ENCODE assay signal across 8 mouse cellular contexts in genomic region chr9:56938374-56938773, GRCm38 (mm10). TPM values are rescaled to one million over a fixed set of nuclear protein-coding genes. Genes with fewer than 3 reads are reported as not detected.
DNase-seq lines count a peak whose midpoint lies in the region; ATAC-seq and TF ChIP-seq lines count a peak whose summit lies in the region.

No protein-coding gene starts in this region.

- no peaks in the 10 kb centered on the region for H3K9me3 ChIP-seq in forebrain, embryonic 13.5 days (replicated peaks)
- H3K9me3 ChIP-seq in intestine, embryonic 16.5 days (ENCODE audit: control insufficient read depth, low read length) = no peaks in the 10 kb centered on the region
- no peaks in the 10 kb centered on the region for H3K9me3 ChIP-seq in lung, postnatal 0 days (ENCODE audit: low read length)

- H3K27me3 ChIP-seq in forebrain, embryonic 13.5 days = no peaks in the 10 kb centered on the region
- H3K27me3 ChIP-seq in intestine, embryonic 16.5 days (replicated peaks; ENCODE audit: control insufficient read depth, insufficient read depth, low read length) = no peaks in the 10 kb centered on the region
- no peaks in the 10 kb centered on the region for H3K27me3 ChIP-seq in lung, postnatal 0 days (replicated peaks; ENCODE audit: insufficient read depth, low read length)

- intact Hi-C loops in gastrocnemius, postnatal 36 days (cut with DNase I) = no loop called here

- no peak for DNase-seq in layer of hippocampus, adult 2 months (ENCODE audit: low spot score in 2 of 2)
- no peak for DNase-seq in layer of hippocampus, postnatal 14 days (ENCODE audit: low spot score in 2 of 2)
- peak; percentile 84 for DNase-seq in lung, postnatal 0 days (ENCODE audit: low spot score)
- no peak for DNase-seq in gastrocnemius, postnatal 36 days
- no peak for DNase-seq in thymus, postnatal 36 days

- WGBS in forebrain, embryonic 13.5 days = 6% methylated on average over 7 of the region's 7 CpGs
- WGBS in intestine, embryonic 16.5 days = 2% methylated on average over 7 of the region's 7 CpGs
- 0% methylated on average over 7 of the region's 7 CpGs for WGBS in lung, postnatal 0 days

- no peaks in the 10 kb centered on the region for H3K36me3 ChIP-seq in forebrain, embryonic 13.5 days (ENCODE audit: poor library complexity, severe bottlenecking)
- no peaks in the 10 kb centered on the region for H3K36me3 ChIP-seq in intestine, embryonic 16.5 days (ENCODE audit: control insufficient read depth, insufficient read depth, low read length)
- no peaks in the 10 kb centered on the region for H3K36me3 ChIP-seq in lung, postnatal 0 days (ENCODE audit: insufficient read depth, low read length)

- H3K27ac ChIP-seq in layer of hippocampus, adult 2 months = peak overlapping the region; percentile 92
- H3K27ac ChIP-seq in forebrain, embryonic 13.5 days = no peak overlapping the region
- H3K27ac ChIP-seq in intestine, embryonic 16.5 days (ENCODE audit: low read length) = peak overlapping the region; percentile 89
- H3K27ac ChIP-seq in lung, postnatal 0 days (ENCODE audit: low read length) = peak overlapping the region; percentile 90

- H3K4me1 ChIP-seq in forebrain, embryonic 13.5 days = peaks cover 24% of the 10 kb centered on the region
- H3K4me1 ChIP-seq in intestine, embryonic 16.5 days (ENCODE audit: control insufficient read depth, insufficient read depth, low read length) = peaks cover 10% of the 10 kb centered on the region
- 0 out of 2 replicates have a peak, but pooled peaks cover 4% of the 10 kb centered on the region for H3K4me1 ChIP-seq in lung, postnatal 0 days (ENCODE audit: insufficient read depth, low read depth, low read length)

- TF ChIP-seq EP300 in lung, postnatal 0 days (IDR thresholded peaks at IDR 0.05) = peak; percentile 77

- ATAC-seq in forebrain, embryonic 13.5 days = no peak
- ATAC-seq in intestine, embryonic 16.5 days = no peak
- peak; percentile 30 for ATAC-seq in lung, postnatal 0 days
- no peak for ATAC-seq in cerebellum, adult (ENCODE audit: insufficient number of reproducible peaks, low FRiP score, low TSS enrichment)

- H3K9ac ChIP-seq in forebrain, embryonic 13.5 days = peak overlapping the region; percentile 90
- peak overlapping the region; percentile 86 for H3K9ac ChIP-seq in intestine, embryonic 16.5 days (ENCODE audit: low read depth, low read length)
- H3K9ac ChIP-seq in lung, postnatal 0 days (replicated peaks; ENCODE audit: low read depth) = peak overlapping the region; percentile 24

- H3K4me2 ChIP-seq in forebrain, embryonic 13.5 days = peak overlapping the region; percentile 95
- peak overlapping the region; percentile 80 for H3K4me2 ChIP-seq in intestine, embryonic 16.5 days (ENCODE audit: low read depth, low read length)
- H3K4me2 ChIP-seq in lung, postnatal 0 days (replicated peaks; ENCODE audit: low read depth, low read length) = peak overlapping the region; percentile 86

- peak overlapping the region; percentile 88 for H3K4me3 ChIP-seq in layer of hippocampus, adult 2 months
- peak overlapping the region; percentile 91 for H3K4me3 ChIP-seq in forebrain, embryonic 13.5 days
- H3K4me3 ChIP-seq in intestine, embryonic 16.5 days (ENCODE audit: low read length) = peak overlapping the region; percentile 82
- peak overlapping the region; percentile 66 for H3K4me3 ChIP-seq in lung, postnatal 0 days (ENCODE audit: low read depth, low read length)

- no peak for TF ChIP-seq CTCF in layer of hippocampus, adult 2 months (conservative IDR thresholded peaks at IDR 0.05)
- no peak for TF ChIP-seq CTCF in lung, postnatal 0 days (IDR thresholded peaks at IDR 0.05)

RNA-seq across cellular contexts. Expression of gene Imp3, which starts 1.1 kb away (rescaled TPM):
- total RNA-seq in layer of hippocampus, adult 2 months (2021) = 10 to 100 TPM; 54.9 to 56.8 TPM
- 10 to 100 TPM; 52.4 to 53.2 TPM for total RNA-seq in layer of hippocampus, postnatal 14 days (2021)
- polyA plus RNA-seq in forebrain, embryonic 13.5 days (2015; fragmentation: Nextera tagmentation; extraction: Ambion mirVana) = 86.6 and 89.0 TPM in 2 replicates
- polyA plus RNA-seq in intestine, embryonic 16.5 days (2015; fragmentation: Nextera tagmentation; extraction: Ambion mirVana) = 60.9 and 67.2 TPM in 2 replicates
- polyA plus RNA-seq in lung, postnatal 0 days (2015; fragmentation: Nextera tagmentation; extraction: Ambion mirVana) = 84.7 and 87.7 TPM in 2 replicates
- 10 to 100 TPM; 40.0 to 46.9 TPM for total RNA-seq in gastrocnemius, postnatal 36 days (2021)

RNA-seq across cellular contexts. Expression of gene Snx33, which starts 10.2 kb away (rescaled TPM):
- total RNA-seq in layer of hippocampus, adult 2 months (2021) = 1 to 10 TPM; 7.2 to 8.9 TPM
- total RNA-seq in layer of hippocampus, postnatal 14 days (2021) = 1 to 10 TPM; 6.3 to 7.0 TPM
- 2.6 TPM in 2 replicates for polyA plus RNA-seq in forebrain, embryonic 13.5 days (2015; fragmentation: Nextera tagmentation; extraction: Ambion mirVana)
- polyA plus RNA-seq in intestine, embryonic 16.5 days (2015; fragmentation: Nextera tagmentation; extraction: Ambion mirVana) = 4.8 and 5.2 TPM in 2 replicates
- polyA plus RNA-seq in lung, postnatal 0 days (2015; fragmentation: Nextera tagmentation; extraction: Ambion mirVana) = 8.7 and 8.9 TPM in 2 replicates
- total RNA-seq in gastrocnemius, postnatal 36 days (2021) = 1 to 10 TPM; 3.9 to 4.0 TPM

RNA-seq across cellular contexts. Expression of gene Snupn, which starts 12.3 kb away (rescaled TPM):
- total RNA-seq in layer of hippocampus, adult 2 months (2021) = 10 to 100 TPM; 15.2 to 19.1 TPM
- 10 to 100 TPM; 16.7 to 18.1 TPM for total RNA-seq in layer of hippocampus, postnatal 14 days (2021)
- 30.0 and 33.7 TPM in 2 replicates for polyA plus RNA-seq in forebrain, embryonic 13.5 days (2015; fragmentation: Nextera tagmentation; extraction: Ambion mirVana)
- 12.3 and 12.4 TPM in 2 replicates for polyA plus RNA-seq in intestine, embryonic 16.5 days (2015; fragmentation: Nextera tagmentation; extraction: Ambion mirVana)
- 12.2 and 12.7 TPM in 2 replicates for polyA plus RNA-seq in lung, postnatal 0 days (2015; fragmentation: Nextera tagmentation; extraction: Ambion mirVana)
- 1 to 10 TPM; 7.2 to 8.8 TPM for total RNA-seq in gastrocnemius, postnatal 36 days (2021)

RNA-seq across cellular contexts. Expression of gene Ptpn9, which starts 56.3 kb away (rescaled TPM):
- total RNA-seq in layer of hippocampus, adult 2 months (2021) = 10 to 100 TPM; 27.4 to 30.6 TPM
- 10 to 100 TPM; 31.3 TPM for total RNA-seq in layer of hippocampus, postnatal 14 days (2021)
- 20.0 and 20.7 TPM in 2 replicates for polyA plus RNA-seq in forebrain, embryonic 13.5 days (2015; fragmentation: Nextera tagmentation; extraction: Ambion mirVana)
- polyA plus RNA-seq in intestine, embryonic 16.5 days (2015; fragmentation: Nextera tagmentation; extraction: Ambion mirVana) = 8.0 and 8.7 TPM in 2 replicates
- 20.1 and 22.8 TPM in 2 replicates for polyA plus RNA-seq in lung, postnatal 0 days (2015; fragmentation: Nextera tagmentation; extraction: Ambion mirVana)
- 1 to 10 TPM; 3.1 to 4.2 TPM for total RNA-seq in gastrocnemius, postnatal 36 days (2021)

Comparison
In these comparisons a context has a peak if more than half of its experiments do, and no peak if none do; other contexts are left out.
1. H3K9ac ChIP-seq: peak in every context shown above with its lines; median percentile 90 in forebrain, embryonic 13.5 days; 86 in intestine, embryonic 16.5 days; 24 in lung, postnatal 0 days.